Mouse (Mus musculus) cortical plate, adult 2 months (tissue): ENCODE results near the gene Tax1bp1.

Experiments
- CTCF ChIP-seq: fragments of 200-500 bp; IDR thresholded peaks from 2 replicates; pipeline ENCODE4 v1.5.1; 2011; ENCODE audit warnings: mild to moderate bottlenecking, control low read depth, low read length; ENCODE audit not compliant: insufficient read depth; ENCODE audit errors: extremely low read depth
- POLR2A ChIP-seq: fragments of 200-500 bp; IDR thresholded peaks from 2 replicates; pipeline ENCODE4 v1.6.1; 2011; ENCODE audit warnings: mild to moderate bottlenecking, low read length, control low read depth; ENCODE audit not compliant: insufficient read depth; ENCODE audit errors: extremely low read depth

DNA sequence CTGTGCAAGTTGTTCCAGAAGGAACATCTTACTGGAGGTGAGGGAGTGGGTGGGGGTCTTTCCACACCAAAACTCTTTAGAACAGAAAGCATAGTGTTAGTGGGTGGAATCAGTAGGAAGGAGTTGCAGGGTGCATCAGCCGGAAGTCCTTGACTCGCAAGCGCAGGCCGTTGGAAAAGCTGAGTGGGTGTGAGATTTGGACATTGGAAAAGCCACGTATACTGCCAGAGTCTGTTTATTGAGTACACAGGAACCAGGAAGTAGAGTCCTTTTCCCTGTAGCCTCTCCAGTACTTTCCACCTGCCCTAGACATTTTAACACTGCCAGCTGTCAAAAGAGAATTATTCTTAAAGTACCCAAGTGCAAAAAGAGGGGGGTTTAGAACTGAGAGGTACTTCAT is 5.7 kb upstream of the Tax1bp1 start:
- TF ChIP-seq CTCF: no peak
- no peak for TF ChIP-seq POLR2A
